Mouse (Mus musculus) thymus, adult 2 months (tissue): Measurements from ENCODE around the gene Tmem229b.

Experiments used
- CTCF ChIP-seq: fragments of 200-500 bp; IDR thresholded peaks from 2 replicates; pipeline ENCODE4 v1.5.1; 2012; ENCODE audit warnings: mild to moderate bottlenecking, control low read depth, low read length, moderate library complexity, borderline replicate concordance; ENCODE audit not compliant: control insufficient read depth, poor library complexity, insufficient read depth; ENCODE audit errors: extremely low read depth
- POLR2A ChIP-seq: fragments of 200-500 bp; IDR thresholded peaks from 2 replicates; pipeline ENCODE4 v1.6.1; 2012; ENCODE audit warnings: mild to moderate bottlenecking, low read length, control low read depth, moderate library complexity; ENCODE audit not compliant: control insufficient read depth, poor library complexity, insufficient read depth; ENCODE audit errors: extremely low read depth

- no peak for TF ChIP-seq POLR2A
- no peak for TF ChIP-seq CTCF
Observed at GRCm38 (mm10) chr12:78980683-78981091, 26.7 kb downstream of the Tmem229b start.
